Mouse (Mus musculus) ovary, postnatal 14 days (tissue): ENCODE results near the gene 2310022A10Rik.
A peak's percentile ranks its signal among the peaks of the same experiment; 100 is the strongest.

Experiments used
- DNase-seq: peaks from one replicate; pipeline ENCODE4 v3.0.0; 2022; ENCODE audit warnings: low spot score

The 2310022A10Rik gene

DNA sequence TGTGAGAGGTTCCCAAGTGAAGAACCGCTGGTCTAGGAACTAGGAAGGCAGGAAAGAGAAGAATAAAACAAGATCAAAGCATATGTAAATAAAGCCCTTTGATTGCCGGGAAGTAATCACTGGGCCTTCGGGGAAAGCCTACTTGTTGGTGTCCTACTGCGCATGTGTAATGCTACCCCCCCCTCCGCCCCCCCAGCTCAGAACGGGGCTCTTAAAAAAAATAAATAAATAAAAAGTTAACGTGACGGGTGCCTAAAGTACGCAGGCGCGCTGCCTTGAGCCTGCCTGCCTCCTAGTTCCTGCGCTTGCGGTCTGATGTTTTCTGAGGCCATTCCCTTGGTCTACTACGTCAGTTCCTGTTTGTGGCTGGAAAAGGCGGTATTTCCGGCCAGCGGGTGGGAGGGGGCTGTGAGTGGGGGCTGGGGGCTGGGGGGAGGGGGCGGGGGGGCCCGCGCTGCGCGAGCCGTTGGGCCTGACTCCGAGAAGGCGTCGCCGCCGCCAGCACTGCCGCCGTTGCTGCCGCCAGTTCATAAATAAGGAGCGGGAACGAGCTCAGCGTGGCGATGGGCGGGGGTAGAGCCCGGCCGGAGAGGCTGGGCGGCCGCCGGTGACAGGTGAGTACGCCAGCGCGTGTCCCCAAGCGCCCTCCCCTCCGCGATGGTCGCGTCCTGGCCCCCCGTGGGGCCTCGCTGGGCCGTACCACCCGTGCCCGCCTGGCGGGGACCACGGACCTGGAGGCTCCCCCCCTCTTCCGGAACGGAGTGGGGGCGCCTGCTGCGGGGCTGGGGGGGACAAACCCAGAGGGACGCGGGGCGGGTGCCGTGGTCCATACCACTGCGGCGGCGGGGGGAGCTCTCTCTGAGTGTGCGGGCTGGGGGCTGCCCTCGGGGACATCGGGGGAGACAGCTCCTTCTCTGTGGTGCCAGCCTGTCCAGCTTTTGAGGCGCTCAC is 38.5 kb downstream of the 2310022A10Rik start, which contains the start of gene Akt2:
TSS of gene Akt2 (plus strand) at position 287 of the 951 bp plus-strand sequence.
- peak; percentile 84 for DNase-seq

DNA sequence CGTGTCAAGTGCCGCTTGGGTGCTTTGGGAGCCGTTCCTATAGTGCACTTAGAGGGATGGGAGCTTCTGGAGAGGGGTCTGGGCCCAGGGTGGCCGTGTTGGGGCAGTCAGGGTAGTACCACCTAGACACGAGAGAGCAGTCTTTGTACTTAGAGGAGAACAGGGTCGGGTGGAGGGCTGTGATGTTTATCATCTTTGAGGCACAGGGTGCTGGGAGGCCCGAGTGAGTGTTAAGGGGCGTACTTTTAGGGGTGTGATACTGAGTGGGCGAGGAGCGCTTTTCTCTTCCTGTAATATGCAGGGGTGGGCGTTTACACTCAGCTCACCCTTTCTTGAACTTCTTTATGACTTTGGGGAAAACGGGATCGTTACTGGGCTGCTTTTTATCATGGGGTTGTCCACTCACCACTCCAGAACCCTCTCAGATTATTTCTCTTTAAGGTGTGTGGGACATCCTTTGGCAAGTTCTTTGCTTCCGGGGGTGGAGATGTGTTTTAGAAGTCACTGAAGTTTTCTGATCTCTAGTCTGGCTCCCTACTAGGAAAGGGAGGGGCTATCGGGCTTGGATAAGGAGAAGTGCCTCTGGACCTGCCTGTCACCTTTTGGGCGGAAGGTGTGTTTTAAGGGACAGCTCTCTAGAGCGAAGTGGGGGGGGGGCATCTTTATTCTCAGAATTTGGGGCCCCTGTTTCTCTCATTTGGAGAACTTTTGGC is 39.3 kb downstream of the 2310022A10Rik start:
- DNase-seq, result no peak

DNA sequence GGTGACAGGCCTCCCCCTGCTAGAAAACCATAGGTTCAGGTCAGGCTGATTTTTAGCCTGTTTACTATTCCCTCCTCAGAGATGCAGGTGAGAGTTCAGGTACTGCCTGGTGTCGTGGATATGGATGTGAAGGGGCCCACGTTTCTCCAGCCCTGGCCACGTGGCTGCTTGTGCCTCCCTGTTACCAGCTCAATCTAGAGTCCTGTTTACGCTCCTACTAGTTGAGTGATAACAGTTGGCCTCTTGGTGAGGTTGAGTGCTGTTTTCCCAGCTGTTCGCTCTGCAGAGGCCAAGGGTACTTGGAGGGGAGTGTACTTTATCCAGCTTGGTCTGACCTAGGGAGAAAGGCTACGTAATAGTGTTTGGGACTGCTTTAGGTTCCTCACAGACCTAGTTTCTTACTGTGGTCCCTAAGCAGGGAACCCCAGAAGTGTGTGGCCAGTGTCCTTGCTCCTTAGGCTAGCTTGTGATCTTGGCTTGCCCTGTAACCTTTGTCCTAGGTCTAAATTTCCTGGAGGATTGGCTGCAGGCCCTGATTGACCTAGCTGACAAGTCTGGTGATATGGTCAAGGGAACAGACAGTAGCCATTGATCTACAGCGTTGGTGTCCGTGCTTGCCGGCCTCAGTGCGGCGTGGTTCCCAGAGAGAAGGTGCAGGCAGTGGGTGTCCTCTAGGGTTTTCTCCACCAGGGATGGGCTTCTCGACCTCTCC is 40.1 kb downstream of the 2310022A10Rik start:
- DNase-seq, result no peak

DNA sequence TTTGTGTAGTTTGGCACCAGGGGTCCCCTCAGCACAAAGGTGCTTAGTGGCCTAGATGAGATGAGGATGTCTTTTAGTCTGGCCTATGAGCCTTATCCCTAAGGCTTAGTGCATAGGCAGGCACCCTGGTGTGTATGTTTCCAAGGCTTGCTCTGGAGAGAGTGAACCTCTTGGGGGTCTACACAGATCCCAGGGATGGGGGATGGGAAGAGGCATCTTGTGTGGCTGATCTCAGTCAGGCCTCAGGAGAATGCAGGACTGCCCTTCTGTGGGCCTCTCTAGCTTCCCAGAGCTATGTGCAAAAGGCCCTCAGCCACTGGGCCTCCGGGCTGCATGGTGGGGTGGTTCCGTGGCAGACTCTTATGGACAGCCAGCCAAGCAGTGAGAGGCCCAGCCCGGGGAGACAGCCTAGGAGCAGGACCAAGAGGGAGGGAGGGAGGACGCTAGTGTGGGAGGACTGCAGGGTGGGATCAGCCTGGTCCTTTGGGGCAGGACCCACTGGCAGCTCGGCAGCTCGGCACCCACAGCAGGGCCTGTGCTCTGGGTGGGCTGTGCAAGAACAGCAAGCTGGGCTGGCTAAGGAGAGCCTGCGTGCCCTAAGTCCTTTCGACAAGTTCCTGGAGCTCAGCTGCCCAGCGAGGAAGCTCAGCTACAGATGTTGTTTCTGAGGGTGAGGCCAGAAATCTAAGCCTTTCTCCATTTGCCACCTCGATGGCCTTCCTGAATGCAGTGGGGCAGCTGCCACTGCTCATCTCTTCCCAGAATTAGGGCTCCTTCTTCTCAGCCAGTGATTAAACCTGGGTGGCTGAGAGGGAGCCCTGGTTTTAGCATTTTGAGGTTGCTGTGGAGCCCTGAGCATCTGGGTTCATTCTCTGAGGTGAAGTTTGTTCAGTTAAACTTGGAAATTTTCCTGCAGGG is 43.8 kb downstream of the 2310022A10Rik start:
- peak; percentile 49 for DNase-seq

DNA sequence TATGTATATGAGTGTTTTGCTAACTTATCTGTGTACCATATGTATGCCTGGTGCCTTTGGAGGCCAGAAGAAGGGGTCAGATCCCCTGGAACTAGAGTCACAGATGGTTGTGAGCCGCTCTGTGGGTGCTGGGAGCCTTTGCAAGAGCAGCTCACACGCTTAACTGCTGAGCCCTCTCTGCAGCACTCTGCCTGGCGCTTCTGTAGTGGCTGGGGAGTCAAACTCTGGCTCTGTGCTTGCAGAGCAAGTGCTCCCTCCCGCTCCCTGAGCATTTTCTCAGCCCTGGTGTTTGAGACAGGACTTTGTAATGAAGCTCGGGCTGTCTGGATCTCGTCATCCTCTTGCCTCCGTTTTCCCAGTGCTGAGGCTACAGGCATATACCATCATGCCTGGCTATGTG is 45.0 kb downstream of the 2310022A10Rik start:
- DNase-seq, result no peak

DNA sequence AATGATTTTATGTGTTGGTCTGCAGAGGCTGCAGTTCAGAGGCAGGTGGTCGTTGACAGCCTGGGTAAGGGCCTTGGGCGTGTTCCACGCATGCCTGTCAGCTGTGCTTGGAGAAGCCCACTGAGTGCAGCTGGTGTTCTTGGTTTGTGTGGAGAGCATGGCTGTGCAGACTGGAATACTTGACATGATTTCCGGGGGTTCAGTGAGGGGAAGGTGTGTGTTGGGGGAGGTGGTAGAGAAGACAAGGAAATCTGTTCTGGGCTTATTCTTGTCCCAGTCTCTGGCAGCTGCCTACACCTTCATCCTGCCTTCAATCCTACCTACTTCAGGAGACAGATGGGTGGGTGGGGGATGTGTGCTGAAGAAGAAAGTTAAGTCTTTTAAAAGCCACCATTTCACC is 48.6 kb downstream of the 2310022A10Rik start:
- no peak for DNase-seq

DNA sequence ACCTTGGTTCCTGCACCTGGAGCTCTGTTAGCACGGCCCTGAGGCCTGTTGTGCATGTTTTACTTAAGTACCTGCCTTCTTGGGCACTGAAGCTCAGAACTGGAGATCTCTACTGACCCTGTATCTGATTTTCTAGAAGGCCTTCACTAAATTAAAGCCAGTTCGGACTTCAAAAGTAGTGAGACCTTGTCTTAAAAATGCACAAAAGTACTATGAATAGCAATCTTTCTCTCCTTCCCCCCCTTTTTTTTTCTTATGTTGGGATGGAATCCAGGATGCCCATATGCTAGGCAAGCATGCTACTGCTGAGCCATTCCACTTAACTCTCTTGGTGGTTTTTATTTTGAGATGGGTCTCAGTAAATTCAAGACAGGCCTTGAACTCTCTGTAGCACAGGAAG is 49.1 kb downstream of the 2310022A10Rik start:
- no peak for DNase-seq

DNA sequence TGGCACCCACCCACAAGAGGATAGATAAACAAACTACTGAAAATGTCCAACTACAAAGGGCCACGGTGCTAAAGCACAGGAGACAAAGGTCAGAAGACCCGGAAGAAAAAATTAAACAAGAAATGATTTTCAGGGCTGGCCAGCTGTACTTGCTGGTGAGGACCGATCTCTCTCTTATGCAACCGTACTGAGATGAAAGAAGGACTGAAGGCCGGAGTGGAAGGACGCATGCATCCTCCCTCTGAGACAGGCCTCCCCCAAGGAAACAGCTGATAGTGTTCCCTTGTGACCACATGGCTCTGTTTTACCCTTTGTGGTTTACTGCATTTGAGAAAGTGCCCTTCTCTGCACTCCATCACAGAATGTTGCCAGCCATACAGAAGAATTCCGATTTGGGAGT is 49.8 kb downstream of the 2310022A10Rik start:
- DNase-seq, result no peak

DNA sequence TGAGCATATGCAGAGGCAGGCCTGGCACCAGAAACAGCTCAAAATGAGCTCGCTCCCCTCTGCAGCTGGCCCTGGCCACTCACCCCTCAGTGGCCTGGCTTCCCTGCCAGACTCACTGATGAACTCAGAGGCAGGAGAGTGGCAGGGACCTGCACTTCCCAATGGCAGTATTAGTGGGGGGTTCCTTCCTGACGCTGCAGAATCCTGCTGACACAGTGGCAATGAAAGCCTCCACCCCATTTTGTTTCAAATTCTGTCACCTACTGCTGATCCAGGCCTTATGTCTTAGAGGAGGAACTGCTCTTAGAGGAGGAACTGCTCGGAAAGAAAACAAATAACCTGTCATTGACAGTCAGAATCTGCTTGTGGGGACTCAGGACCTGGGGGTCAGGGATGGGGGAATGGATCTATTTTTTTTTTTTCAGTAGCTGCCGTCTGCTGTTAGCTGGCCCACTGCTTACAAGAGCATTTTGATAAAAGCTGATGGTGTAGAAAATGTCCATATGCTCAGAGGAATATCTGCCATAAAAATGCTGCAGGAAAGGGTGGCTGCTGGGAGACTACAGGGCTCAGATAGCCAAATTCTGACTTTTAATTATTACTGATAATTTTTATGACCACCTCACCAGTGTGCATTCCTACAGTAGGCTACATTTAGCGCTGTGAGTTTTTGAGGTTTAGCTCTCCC is 51.8 kb downstream of the 2310022A10Rik start:
- DNase-seq, result no peak

DNA sequence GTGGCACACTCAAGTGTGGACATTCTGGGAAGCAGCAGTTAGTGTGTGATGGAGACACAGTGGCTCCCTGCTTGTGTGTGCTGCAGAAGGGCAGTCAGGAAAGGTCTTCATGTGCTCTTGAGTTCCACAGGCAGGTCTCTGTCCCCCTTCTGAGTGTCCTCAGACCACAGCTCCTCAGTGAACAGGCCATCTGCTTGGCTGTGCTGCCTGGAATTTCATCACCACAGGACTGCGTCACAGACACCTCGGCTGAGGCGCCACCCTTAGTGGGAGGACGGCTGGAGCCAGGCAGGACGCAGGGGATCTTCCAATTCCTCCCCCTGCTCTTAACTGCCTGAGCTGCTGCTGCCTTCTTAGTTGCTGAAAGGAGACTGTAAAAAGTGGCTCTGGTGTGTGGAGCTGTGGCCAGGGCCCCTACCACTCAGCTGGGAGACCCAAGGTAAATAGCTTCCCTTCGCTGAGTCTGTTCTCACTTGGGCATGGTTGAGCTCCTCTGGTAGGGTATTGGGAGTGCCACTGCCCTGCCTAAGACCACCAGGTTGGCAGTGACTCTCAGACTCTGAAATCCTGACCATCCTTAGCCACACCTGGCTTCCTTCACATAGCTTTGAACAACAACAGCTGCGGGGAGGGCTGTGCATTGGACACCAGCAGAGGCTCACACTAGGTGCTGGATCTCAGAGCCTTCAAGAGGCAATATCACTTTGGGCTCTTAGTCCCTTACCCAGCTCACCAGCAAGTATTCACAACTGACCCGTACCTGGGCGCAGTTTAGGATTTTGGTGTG is 52.7 kb downstream of the 2310022A10Rik start:
- peak; percentile 42 for DNase-seq

DNA sequence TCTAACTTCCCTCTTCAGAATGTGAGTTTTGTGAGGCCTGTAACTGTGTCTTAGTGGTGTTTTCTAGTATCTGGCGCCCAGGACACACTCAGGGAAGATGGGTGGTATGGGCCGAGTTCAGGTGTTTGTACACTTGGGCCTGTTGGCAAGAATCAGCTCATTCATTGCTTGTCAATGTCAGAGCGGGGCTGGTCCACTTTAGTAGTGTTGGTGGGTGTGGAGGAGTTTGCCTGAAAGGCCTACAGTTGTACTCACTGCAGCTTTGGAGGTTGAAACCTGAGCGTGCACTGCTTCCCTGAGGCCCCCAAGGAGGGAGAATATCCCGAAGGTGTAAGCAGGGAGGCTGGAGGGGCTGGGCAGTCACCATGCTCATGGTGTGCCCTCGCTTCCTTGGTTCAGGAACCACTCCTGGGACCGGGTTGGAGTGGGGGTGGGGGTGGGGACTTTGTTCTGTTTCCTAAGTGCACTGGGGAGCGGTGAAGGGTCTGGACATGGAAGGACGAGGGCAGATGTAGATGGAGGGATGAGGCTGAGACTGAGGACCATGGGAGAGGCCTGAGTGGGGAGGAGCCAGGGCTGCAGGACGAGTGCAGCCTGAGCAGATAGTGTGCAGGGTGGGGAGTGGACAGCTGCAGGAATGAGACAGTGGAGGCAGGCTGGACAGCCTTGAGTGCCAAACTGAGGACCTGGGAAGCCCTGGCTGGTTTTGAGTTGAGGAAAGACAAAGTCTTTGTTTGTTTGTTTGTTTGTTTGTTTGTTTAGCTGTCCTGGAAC is 53.6 kb downstream of the 2310022A10Rik start:
- no peak for DNase-seq

DNA sequence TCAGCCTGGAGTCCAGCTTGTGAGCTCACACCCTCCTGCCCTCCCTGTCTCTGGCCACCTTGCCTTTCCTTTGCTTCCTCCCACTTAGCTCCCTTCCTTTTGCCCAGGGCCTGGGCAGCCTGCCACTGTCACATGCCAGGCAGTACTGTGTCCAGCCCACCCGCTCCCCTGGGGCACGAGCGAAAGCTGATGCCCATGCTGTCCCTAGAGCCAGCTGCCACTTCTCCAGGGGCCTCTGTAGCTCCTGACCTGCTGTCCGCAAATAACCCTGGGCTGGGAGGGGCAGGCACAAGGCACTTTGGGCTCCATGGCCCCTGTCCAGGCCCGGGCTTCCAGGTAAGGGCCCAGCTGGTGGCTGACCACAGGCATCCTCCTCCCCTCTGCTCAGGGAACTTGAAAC is 54.5 kb downstream of the 2310022A10Rik start:
- peak; percentile 36 for DNase-seq

DNA sequence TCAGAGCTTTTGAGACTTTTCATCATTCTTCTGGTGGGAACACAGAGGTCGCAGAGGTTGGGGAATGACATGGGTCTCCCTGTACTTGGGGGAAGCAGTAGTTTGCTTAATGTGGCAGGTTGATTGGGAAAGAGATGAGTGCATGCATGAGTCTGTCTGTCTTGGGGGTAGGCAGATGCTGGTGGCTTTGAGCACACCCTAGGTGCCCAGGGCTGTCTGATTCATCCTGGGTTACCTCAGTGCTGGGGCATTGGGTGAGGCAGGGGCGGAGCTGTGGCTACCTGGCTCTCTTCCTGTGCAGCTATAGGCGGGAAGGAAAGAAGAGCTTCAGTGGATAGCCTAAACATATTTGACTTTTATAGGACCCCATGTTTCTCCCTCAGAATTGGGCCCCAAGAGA is 55.1 kb downstream of the 2310022A10Rik start:
- no peak for DNase-seq

DNA sequence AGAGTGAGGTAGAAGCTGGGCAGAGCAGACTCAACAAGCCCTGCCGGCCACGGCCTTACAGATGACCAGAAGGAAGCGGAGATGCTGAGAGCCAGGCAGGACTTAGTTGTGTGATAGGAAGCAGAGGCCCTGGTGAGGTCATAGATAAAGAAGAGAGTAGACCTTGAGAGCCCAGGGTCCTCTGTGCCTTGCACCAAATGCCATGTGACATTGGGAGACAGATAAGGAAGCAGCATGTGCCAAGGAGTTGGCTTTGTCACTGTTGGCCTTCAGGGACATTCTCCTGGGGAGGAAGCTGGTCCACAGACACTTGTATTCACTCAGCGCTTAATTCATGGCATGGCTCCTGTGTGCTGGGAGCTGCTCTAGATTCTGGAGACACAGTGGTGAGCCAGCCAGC is 56.3 kb downstream of the 2310022A10Rik start:
- DNase-seq, result no peak

DNA sequence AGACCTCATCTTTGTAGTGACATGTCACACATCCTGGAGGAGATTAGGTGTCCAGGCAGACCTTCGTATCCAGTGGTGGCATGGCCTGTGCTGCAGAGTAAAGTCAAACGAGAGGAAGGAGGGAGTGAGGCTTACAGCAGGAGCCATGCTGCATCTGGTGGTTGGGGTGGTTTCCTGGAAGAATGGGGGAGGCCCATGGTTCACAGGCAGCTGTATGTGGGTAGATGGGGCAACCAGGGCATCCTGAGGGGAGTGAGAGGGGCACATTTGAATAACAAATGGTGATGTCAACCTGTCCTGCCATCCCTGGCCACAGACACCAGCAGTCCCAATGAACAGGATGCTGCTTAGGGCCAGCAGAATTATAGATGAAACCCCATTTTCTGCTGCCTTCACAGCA is 56.7 kb downstream of the 2310022A10Rik start:
- no peak for DNase-seq

DNA sequence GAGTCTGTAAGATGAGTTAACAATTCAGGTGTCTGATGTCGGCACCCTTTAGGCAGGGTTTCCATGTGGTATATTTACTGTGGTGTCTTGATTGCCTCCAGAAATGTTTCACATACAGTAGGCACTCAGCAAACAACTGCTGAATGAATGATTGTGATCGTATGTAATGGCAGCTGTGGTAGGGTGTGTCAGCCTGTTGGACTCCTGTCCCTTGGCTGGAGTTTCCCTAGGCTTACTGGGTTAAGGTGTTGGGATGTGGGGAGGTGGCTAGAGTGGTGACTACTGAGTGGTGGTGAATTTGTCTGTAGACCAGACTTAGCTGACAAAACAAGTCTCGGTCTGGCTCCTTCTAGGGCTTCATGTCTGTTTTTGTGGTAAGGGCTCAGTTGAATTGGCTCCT is 57.3 kb downstream of the 2310022A10Rik start:
- no peak for DNase-seq

DNA sequence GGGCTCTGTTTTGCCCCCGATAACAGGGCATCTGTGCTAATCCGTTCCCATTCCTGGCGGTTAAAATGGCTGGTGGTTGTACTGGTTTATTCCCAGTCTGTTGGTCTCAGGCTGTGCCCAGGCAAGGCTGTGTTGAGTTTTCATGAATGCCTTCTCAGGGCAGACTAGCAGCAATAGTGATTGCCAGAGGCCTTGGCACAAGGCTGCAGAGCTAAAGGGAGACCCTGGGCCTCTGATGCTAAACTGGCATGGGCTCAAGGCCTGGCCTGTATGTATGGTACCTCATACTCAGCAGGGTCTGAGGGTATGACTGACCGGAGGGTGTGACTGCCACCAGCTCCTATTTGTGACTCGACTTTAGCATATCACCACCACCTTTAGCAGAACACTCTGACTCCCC is 57.8 kb downstream of the 2310022A10Rik start:
- no peak for DNase-seq

DNA sequence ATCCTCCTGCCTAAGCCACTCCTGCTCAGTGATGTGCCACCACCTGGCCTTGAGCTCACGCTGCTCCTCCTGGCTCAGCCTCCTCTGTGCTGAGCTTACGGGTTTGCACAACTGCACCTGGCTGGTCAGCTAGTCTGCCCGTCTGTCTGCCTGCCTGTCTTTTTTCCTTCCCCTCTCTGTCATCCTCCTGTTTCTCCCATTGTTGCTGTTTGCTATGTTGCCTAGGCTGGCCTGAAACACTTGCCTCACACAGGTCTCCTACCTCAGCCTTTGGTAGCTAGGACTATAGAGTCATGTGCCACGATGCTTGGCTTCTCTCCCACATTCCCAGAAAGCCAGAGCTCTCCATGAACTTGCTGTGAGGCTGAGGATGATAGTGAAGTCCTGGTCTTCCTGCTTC is 59.9 kb downstream of the 2310022A10Rik start:
- no peak for DNase-seq
